26 mouse cellular contexts compared by ENCODE assay signal in the genomic region with DNA sequence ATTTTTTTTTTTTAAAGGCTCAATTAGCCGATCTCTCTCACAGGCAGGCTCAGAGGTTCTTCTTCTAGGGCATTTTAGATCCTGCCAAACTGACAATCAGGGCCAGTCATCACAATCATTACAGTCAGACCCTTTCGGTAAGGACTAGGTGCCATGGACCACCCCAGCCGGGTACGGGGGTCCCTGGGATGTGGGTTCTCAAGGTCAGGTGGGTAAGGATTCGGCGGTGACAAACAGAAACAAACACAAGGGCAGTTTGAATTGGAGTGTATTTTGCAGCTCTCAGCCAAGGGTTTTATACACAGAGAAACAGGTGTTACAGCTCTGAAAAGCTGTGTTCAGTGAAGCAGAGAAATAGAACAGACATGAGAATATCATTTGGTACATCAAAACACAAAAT. TPM values are rescaled to one million over a fixed set of nuclear protein-coding genes. Genes with fewer than 3 reads are reported as not detected.
"Had no signal": no experiment of that assay in that cellular context is flagged by ENCODE, and none has a peak within 500 bp of the region (broad histone marks: within the 10 kb centered on the region; RNA-seq: fewer than 3 reads in every experiment).

No protein-coding gene starts in this region.

- ATAC-seq: liver, embryonic 12.5 days; midbrain, embryonic 13.5 days; midbrain, embryonic 16.5 days had no signal

- H3K27ac ChIP-seq: kidney, embryonic 15.5 days; limb, embryonic 10.5 days; limb, embryonic 13.5 days; liver, embryonic 12.5 days; liver, embryonic 15.5 days; lung, embryonic 15.5 days; midbrain, embryonic 10.5 days; midbrain, embryonic 13.5 days; neural tube, embryonic 13.5 days; stomach, embryonic 15.5 days had no signal

- DNase-seq: kidney, postnatal 10 days; kidney, postnatal 36 days; layer of hippocampus, adult 9-11 months; liver; lung, adult 18-20 months; lung, postnatal 10 days; lung, postnatal 36 days; retina, postnatal 1 day; right cerebral cortex, postnatal 25 days; spleen, adult 18-20 months; thymus, adult 18-20 months; thymus, postnatal 36 days had no signal

- H3K4me3 ChIP-seq: kidney, embryonic 15.5 days; limb, embryonic 10.5 days; limb, embryonic 13.5 days; liver, embryonic 12.5 days; liver, embryonic 15.5 days; lung, embryonic 15.5 days; megakaryocyte, embryonic 14.5 days; midbrain, embryonic 10.5 days; midbrain, embryonic 13.5 days; myocyte; neural tube, embryonic 13.5 days; stomach, embryonic 15.5 days had no signal

RNA-seq across cellular contexts. Expression of a gene that starts 8.6 kb away (rescaled TPM):
- total RNA-seq: monocyte, adult 5-6 weeks had no signal
